Mouse (Mus musculus) hindbrain, embryonic 11.5 days (tissue): ENCODE data around the gene Irf1. TPM values are rescaled to one million over a fixed set of nuclear protein-coding genes. Genes with fewer than 3 reads are reported as not detected.

ENCODE experiments used
- ATAC-seq: fragments of 200-750 bp; cut with Nextera tagmentation; 2 replicates; pipeline ENCODE4 v1.8.0; 2017; ENCODE audit warnings: mild to moderate bottlenecking, moderate TSS enrichment, moderate library complexity; ENCODE audit not compliant: low FRiP score
- DNase-seq: peaks from one replicate; pipeline ENCODE4 v3.0.0-alpha.2; 2015; ENCODE audit warnings: low spot score
- H3K27ac ChIP-seq: fragments of 300-500 bp; sonication (generic); 2 replicates; pipeline ENCODE4 v1.5.1; 2014; ENCODE audit warnings: mild to moderate bottlenecking, low read depth, low read length
- H3K27me3 ChIP-seq: fragments of 300-500 bp; sonication (generic); 2 replicates; pipeline ENCODE4 v1.6.1; 2014; ENCODE audit warnings: mild to moderate bottlenecking, low read length, moderate library complexity, mixed read lengths; ENCODE audit not compliant: control insufficient read depth, insufficient read depth
- H3K36me3 ChIP-seq: fragments of 300-500 bp; sonication (generic); 2 replicates; pipeline ENCODE4 v1.6.1; 2014; ENCODE audit warnings: mild to moderate bottlenecking, low read length, moderate library complexity, mixed read lengths; ENCODE audit not compliant: control insufficient read depth, insufficient read depth
- H3K4me1 ChIP-seq: fragments of 300-500 bp; sonication (generic); replicated peaks from 2 replicates; pipeline ENCODE4 v1.6.1; 2014; ENCODE audit warnings: low read length, mixed read lengths; ENCODE audit not compliant: control insufficient read depth, insufficient read depth
- H3K4me2 ChIP-seq: fragments of 300-500 bp; sonication (generic); replicated peaks from 2 replicates; pipeline ENCODE4 v1.6.1; 2014; ENCODE audit warnings: mild to moderate bottlenecking, low read depth, low read length
- H3K4me3 ChIP-seq: fragments of 300-500 bp; sonication (generic); 2 replicates; pipeline ENCODE4 v1.5.1; 2014; ENCODE audit warnings: low read depth, low read length
- H3K9ac ChIP-seq: fragments of 300-500 bp; sonication (generic); 2 replicates; pipeline ENCODE4 v1.6.1; 2014; ENCODE audit warnings: low read depth, low read length
- H3K9me3 ChIP-seq: fragments of 300-500 bp; sonication (generic); 2 replicates; pipeline ENCODE4 v1.6.1; 2016; ENCODE audit warnings: low read length; ENCODE audit not compliant: control insufficient read depth
- WGBS: fragments of 180-500 bp; shearing (Covaris S2); extraction: QIAGEN DNeasy Blood & Tissue Kit; methylation state at CpG from one replicate; pipeline ENCODE4 v1.1.7; 2014; 5-methylcytosine and 5-hydroxymethylcytosine counted together
- polyA plus RNA-seq: library from polyadenylated mRNA; unstranded; fragments of >200 nt; fragmentation: Nextera tagmentation; extraction: Ambion mirVana; gene quantifications from 2 replicates; pipeline ENCODE4 v1.2.1, GENCODE M21; 2014

The Irf1 gene
- polyA plus RNA-seq, 1 experiment from 2014 or later: 1.7 TPM

DNA sequence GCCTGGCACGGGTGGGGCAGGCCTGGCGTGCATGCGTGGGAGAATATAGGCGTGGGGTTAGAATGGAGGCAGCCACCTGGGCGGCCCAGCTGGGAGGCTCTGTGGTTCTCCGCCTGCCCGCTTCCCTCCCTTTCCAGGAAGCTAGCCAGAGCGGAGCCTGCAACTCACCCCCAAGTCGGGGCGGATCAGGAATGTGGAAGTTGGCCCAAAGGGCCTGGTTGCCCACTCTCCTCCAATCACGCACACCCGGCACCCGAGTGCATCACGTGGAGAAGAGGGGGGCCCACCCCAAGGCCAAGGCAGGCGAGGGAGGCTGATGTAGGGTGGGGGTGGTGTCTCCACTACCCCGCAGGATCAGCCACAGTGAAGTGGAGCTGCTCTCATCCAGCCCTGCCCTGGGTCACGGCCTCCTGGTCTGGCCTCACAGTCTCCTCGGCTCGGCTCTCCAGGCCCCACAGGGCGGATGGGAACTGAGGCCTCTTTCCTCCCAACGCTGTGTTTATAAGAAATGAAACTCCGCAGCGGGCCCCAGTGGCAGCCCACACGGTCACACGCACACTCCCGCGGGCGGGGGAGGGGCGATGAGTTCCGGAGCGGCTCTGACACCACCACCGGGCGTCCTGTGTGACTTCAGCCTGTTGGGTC, 6.2 kb upstream of the Irf1 start:
- peak overlapping the region; percentile 58 for H3K9ac ChIP-seq
- ATAC-seq (peak; percentile 67), DNase-seq (peak; percentile 79)
- no peak overlapping the region for H3K27ac ChIP-seq
- peaks cover 13% of the 10 kb centered on the region for H3K4me1 ChIP-seq
- peak overlapping the region; percentile 59 for H3K4me2 ChIP-seq
- H3K36me3 ChIP-seq: no peaks in the 10 kb centered on the region
- H3K9me3 ChIP-seq: no peaks in the 10 kb centered on the region
- H3K4me3 ChIP-seq: peak overlapping the region; percentile 25
- H3K27me3 ChIP-seq: peaks cover 26% of the 10 kb centered on the region
- 3% methylated on average over 31 of the region's 33 CpGs for WGBS

DNA sequence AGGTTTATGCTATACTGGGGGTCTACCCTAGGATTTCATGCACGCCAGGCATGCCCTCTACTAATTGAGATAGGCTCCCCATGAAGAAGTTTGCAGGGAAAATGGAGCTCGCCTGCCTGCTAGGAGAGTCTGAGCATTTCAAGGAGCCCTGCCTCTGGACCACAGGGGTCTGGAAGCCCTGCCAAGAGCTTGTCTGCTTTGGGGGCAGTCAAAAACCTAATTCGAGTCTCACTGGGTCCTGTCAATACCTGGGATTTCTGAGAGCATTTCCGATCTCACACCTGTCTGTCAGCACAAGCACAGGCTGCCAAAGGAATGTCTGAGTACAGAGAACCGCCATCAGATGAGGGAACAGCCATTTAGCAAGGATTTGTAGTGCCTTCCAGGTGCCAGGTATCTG, 5.2 kb upstream of the Irf1 start:
- no peak for ATAC-seq
- H3K9ac ChIP-seq: no peak overlapping the region
- 46% methylated on average over 5 of the region's 5 CpGs for WGBS
- H3K9me3 ChIP-seq: no peaks in the 10 kb centered on the region
- DNase-seq: no peak
- H3K4me1 ChIP-seq: peaks cover 13% of the 10 kb centered on the region
- H3K27me3 ChIP-seq: peaks cover 32% of the 10 kb centered on the region
- no peaks in the 10 kb centered on the region for H3K36me3 ChIP-seq
- H3K4me3 ChIP-seq: no peak overlapping the region
- no peak overlapping the region for H3K27ac ChIP-seq
- no peak overlapping the region for H3K4me2 ChIP-seq

GRCm38 (mm10) chr11:53768422-53769184, 1.2 kb upstream of the Irf1 start:
- WGBS: 78% methylated on average over 13 of the region's 13 CpGs
- Histone ChIP-seq H3K4me2 (no peak overlapping the region), H3K27me3 (peaks cover 15% of the 10 kb centered on the region), H3K27ac (no peak overlapping the region), H3K9ac (no peak overlapping the region), H3K36me3 (no peaks in the 10 kb centered on the region), H3K9me3 (no peaks in the 10 kb centered on the region), H3K4me1 (peaks cover 4% of the 10 kb centered on the region), H3K4me3 (no peak overlapping the region)
- ATAC-seq (no peak), DNase-seq (no peak)

GRCm38 (mm10) chr11:53769185-53769576, 633 bp upstream of the Irf1 start:
- Histone ChIP-seq H3K4me3 (peak overlapping the region; percentile 49; the same call in 1 of the 2 replicates), H3K4me2 (peak overlapping the region; percentile 75), H3K27ac (no peak overlapping the region), H3K36me3 (no peaks in the 10 kb centered on the region), H3K27me3 (peaks cover 13% of the 10 kb centered on the region), H3K9ac (no peak overlapping the region), H3K4me1 (no peaks in the 10 kb centered on the region; the same call in 1 of the 2 replicates), H3K9me3 (no peaks in the 10 kb centered on the region)
- DNase-seq (no peak), ATAC-seq (no peak)
- WGBS: 57% methylated on average over 12 of the region's 12 CpGs

DNA sequence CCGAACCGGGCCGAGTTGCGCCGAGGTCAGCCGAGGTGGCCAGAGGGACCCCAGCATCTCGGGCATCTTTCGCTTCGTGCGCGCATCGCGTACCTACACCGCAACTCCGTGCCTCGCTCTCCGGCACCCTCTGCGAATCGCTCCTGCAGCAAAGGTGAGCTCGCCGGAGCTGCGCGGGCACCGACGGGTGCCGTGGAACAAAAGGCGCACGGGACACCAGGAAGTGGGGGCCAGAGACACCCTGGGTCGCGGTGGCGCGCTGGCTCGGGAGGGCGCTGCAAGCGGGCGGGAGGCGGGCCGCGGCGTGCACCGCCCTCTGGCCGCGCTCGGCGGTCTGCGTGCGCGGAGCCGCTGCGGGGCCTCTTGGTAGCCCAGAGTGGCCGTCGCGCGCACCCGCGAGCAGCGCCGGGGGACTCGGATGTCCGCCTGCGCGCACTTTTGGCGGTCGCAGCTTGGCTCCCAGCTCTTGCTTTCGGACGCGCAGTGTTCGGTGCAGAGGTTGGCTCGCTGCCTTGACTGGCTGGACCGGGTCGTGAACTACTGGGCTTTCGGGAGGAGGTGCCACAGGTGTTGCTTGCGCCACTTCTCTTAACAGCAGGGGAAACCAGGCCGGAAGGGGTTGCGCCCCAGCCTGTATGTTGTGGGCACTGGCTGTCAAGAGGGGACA, 444 bp downstream of the Irf1 start:
- peaks cover 13% of the 10 kb centered on the region for H3K27me3 ChIP-seq
- no peaks in the 10 kb centered on the region; the same call in 1 of the 2 replicates for H3K4me1 ChIP-seq
- DNase-seq (peak; percentile 78), ATAC-seq (peak; percentile 83)
- peak overlapping the region; percentile 75 for H3K4me2 ChIP-seq
- H3K36me3 ChIP-seq: no peaks in the 10 kb centered on the region
- H3K4me3 ChIP-seq: peak overlapping the region; percentile 49
- peak overlapping the region; percentile 55; the same call in 1 of the 2 replicates for H3K9ac ChIP-seq
- no peak overlapping the region for H3K27ac ChIP-seq
- under 1% methylated on average over 75 of the region's 75 CpGs for WGBS
- no peaks in the 10 kb centered on the region for H3K9me3 ChIP-seq

GRCm38 (mm10) chr11:53771001-53771744, 1.4 kb downstream of the Irf1 start:
- no peak overlapping the region for H3K27ac ChIP-seq
- no peak overlapping the region for H3K4me3 ChIP-seq
- no peak for DNase-seq
- peak overlapping the region; percentile 75; the same call in 1 of the 2 replicates for H3K4me2 ChIP-seq
- no peak for ATAC-seq
- H3K9ac ChIP-seq: no peak overlapping the region
- WGBS: 90% methylated on average over 11 of the region's 11 CpGs
- peaks cover 13% of the 10 kb centered on the region for H3K27me3 ChIP-seq
- no peaks in the 10 kb centered on the region; the same call in 1 of the 2 replicates for H3K4me1 ChIP-seq
- H3K36me3 ChIP-seq: no peaks in the 10 kb centered on the region
- no peaks in the 10 kb centered on the region for H3K9me3 ChIP-seq

GRCm38 (mm10) chr11:53772536-53772935, 2.7 kb downstream of the Irf1 start:
- Histone ChIP-seq H3K4me3 (no peak overlapping the region), H3K9me3 (no peaks in the 10 kb centered on the region), H3K9ac (no peak overlapping the region), H3K27ac (no peak overlapping the region), H3K4me2 (no peak overlapping the region), H3K36me3 (no peaks in the 10 kb centered on the region), H3K4me1 (no peaks in the 10 kb centered on the region; the same call in 1 of the 2 replicates), H3K27me3 (peaks cover 10% of the 10 kb centered on the region)
- ATAC-seq (no peak), DNase-seq (no peak)
- 83% methylated on average over 9 of the region's 9 CpGs for WGBS

- WGBS: 88% methylated on average over 5 of the region's 5 CpGs
- DNase-seq: no peak
Measured at GRCm38 (mm10) chr11:53773087-53773486, 3.3 kb downstream of the Irf1 start, which contains the start of gene Gm17334. Gm17334 (minus strand) TSS chr11:53773187.

More at GRCm38 (mm10) chr11:53773087-53773486, 3.3 kb downstream of the Irf1 start, which contains the start of gene Gm17334:
- no peak for ATAC-seq
- no peak within 1 kb of the TSS for H3K9ac ChIP-seq
- peaks cover 10% of the 10 kb centered on the region for H3K27me3 ChIP-seq
- H3K27ac ChIP-seq: no peak within 1 kb of the TSS
- no peak within 1 kb of the TSS for H3K4me2 ChIP-seq
- no peaks in the 10 kb centered on the region for H3K36me3 ChIP-seq
- no peak within 1 kb of the TSS for H3K4me3 ChIP-seq
- H3K4me1 ChIP-seq: no peaks in the 10 kb centered on the region; the same call in 1 of the 2 replicates
- no peaks in the 10 kb centered on the region for H3K9me3 ChIP-seq
